Comparison of ENCODE assay signal across 31 mouse cellular contexts in the genomic region with DNA sequence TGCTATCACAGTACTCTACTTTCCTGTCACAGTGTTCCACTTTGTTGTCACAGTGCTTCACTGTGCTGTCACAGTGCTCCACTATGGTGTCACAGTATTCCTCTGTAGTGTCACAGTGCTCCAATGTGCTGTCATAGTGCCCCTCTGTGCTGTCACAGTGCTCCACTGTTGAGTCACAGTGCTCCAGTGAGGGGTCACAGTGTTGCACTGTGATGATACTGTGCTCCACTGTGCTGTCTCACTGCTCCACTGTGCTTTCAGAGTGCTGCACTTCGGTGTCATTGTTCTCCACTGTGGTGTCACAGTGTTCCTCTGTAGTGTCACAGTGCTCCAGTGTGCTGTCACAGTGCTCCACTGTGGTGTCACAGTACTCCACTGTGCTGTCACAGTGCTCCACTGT.
DNase-seq lines count a peak whose midpoint lies in the region; ATAC-seq lines count a peak whose summit lies in the region.
"Had no signal": no experiment of that assay in that cellular context is flagged by ENCODE, and none has a peak within 500 bp of the region (broad histone marks: within the 10 kb centered on the region; RNA-seq: fewer than 3 reads in every experiment).

No protein-coding gene starts in this region.

- peak; percentile 49 for DNase-seq in intestine, embryonic 14.5 days (ENCODE audit: low spot score)
- peak; percentile 6 for DNase-seq in midbrain, embryonic 10.5 days (ENCODE audit: low spot score)
- DNase-seq in ES-CJ7 (ENCODE audit: low read depth, low spot score): peak; percentile 0
- DNase-seq in limb, embryonic 10.5 days (ENCODE audit: low spot score): peak; percentile 8
- no peak for DNase-seq in spleen, adult 18-20 months
- DNase-seq: adrenal gland, adult 2 months; adrenal gland, postnatal 36 days; cerebellum, adult 18-20 months; cerebellum, postnatal 10 days; gastrocnemius, adult 2 months; gastrocnemius, postnatal 36 days; heart, postnatal 36 days; kidney, adult 8-10 months; layer of hippocampus, postnatal 36 days; liver, embryonic 13.5 days; lung, adult 2 months; lung, postnatal 10 days had no signal

- no peak overlapping the region for H3K9ac ChIP-seq in intestine, embryonic 14.5 days (ENCODE audit: low read length)
- no peak overlapping the region for H3K9ac ChIP-seq in intestine, embryonic 15.5 days
- H3K9ac ChIP-seq in midbrain, embryonic 16.5 days (ENCODE audit: low read depth, low read length): no peak overlapping the region
- H3K9ac ChIP-seq: embryonic facial prominence, embryonic 13.5 days; hindbrain, embryonic 15.5 days; limb, embryonic 12.5 days; liver, embryonic 13.5 days; midbrain, embryonic 12.5 days; neural tube, embryonic 12.5 days had no signal

- H3K27me3 ChIP-seq in intestine, embryonic 14.5 days (replicated peaks; ENCODE audit: control insufficient read depth, insufficient read depth, low read length): no peaks in the 10 kb centered on the region
- no peaks in the 10 kb centered on the region for H3K27me3 ChIP-seq in intestine, embryonic 15.5 days (replicated peaks)
- H3K27me3 ChIP-seq in midbrain, embryonic 10.5 days (ENCODE audit: low read depth, poor library complexity, severe bottlenecking): no peaks in the 10 kb centered on the region
- H3K27me3 ChIP-seq in midbrain, embryonic 16.5 days (ENCODE audit: control insufficient read depth, insufficient read depth, low read depth, low read length): no peaks in the 10 kb centered on the region
- no peaks in the 10 kb centered on the region for H3K27me3 ChIP-seq in limb, embryonic 10.5 days (ENCODE audit: low read depth, poor library complexity, severe bottlenecking)
- H3K27me3 ChIP-seq: embryonic facial prominence, embryonic 13.5 days; hindbrain, embryonic 15.5 days; limb, embryonic 12.5 days; liver, embryonic 13.5 days; midbrain, embryonic 12.5 days; neural tube, embryonic 12.5 days had no signal

- no peaks in the 10 kb centered on the region for H3K4me1 ChIP-seq in intestine, embryonic 14.5 days (replicated peaks; ENCODE audit: control insufficient read depth, insufficient read depth, low read length)
- H3K4me1 ChIP-seq in intestine, embryonic 15.5 days (replicated peaks): no peaks in the 10 kb centered on the region
- no peaks in the 10 kb centered on the region for H3K4me1 ChIP-seq in midbrain, embryonic 10.5 days
- no peaks in the 10 kb centered on the region for H3K4me1 ChIP-seq in midbrain, embryonic 16.5 days (ENCODE audit: control insufficient read depth, insufficient read depth, low read length)
- H3K4me1 ChIP-seq in limb, embryonic 10.5 days: no peaks in the 10 kb centered on the region
- H3K4me1 ChIP-seq: embryonic facial prominence, embryonic 13.5 days; forebrain, embryonic 10.5 days; hindbrain, embryonic 15.5 days; limb, embryonic 12.5 days; liver, embryonic 13.5 days; midbrain, embryonic 12.5 days; neural tube, embryonic 12.5 days had no signal

- ATAC-seq in intestine, embryonic 14.5 days (replicated peaks; ENCODE audit: low FRiP score, low TSS enrichment, low read depth): no peak
- ATAC-seq in intestine, embryonic 15.5 days: no peak
- ATAC-seq in midbrain, embryonic 16.5 days: no peak
- ATAC-seq: activated CD4-positive, CD25-positive, alpha-beta regulatory T cell, adult 4 months; forebrain, embryonic 16.5 days; inflammation-experienced regulatory T-cells, adult 6 months had no signal

- WGBS in intestine, embryonic 14.5 days: 72% methylated on average over 1 of the region's 1 CpGs
- 83% methylated on average over 1 of the region's 1 CpGs for WGBS in intestine, embryonic 15.5 days
- WGBS in midbrain, embryonic 10.5 days: 76% methylated on average over 1 of the region's 1 CpGs
- WGBS in midbrain, embryonic 16.5 days: 85% methylated on average over 1 of the region's 1 CpGs
- WGBS in limb, embryonic 10.5 days: 87% methylated on average over 1 of the region's 1 CpGs

- H3K36me3 ChIP-seq in intestine, embryonic 14.5 days (ENCODE audit: control insufficient read depth, insufficient read depth, low read length): no peaks in the 10 kb centered on the region
- H3K36me3 ChIP-seq in intestine, embryonic 15.5 days: no peaks in the 10 kb centered on the region
- H3K36me3 ChIP-seq in midbrain, embryonic 10.5 days: no peaks in the 10 kb centered on the region
- no peaks in the 10 kb centered on the region for H3K36me3 ChIP-seq in midbrain, embryonic 16.5 days (ENCODE audit: control insufficient read depth, insufficient read depth, low read length)
- H3K36me3 ChIP-seq in limb, embryonic 10.5 days: no peaks in the 10 kb centered on the region
- H3K36me3 ChIP-seq: embryonic facial prominence, embryonic 13.5 days; forebrain, embryonic 10.5 days; hindbrain, embryonic 15.5 days; limb, embryonic 12.5 days; liver, embryonic 13.5 days; midbrain, embryonic 12.5 days; neural tube, embryonic 12.5 days had no signal

- H3K4me2 ChIP-seq in intestine, embryonic 14.5 days (ENCODE audit: low read length): no peak overlapping the region
- H3K4me2 ChIP-seq in intestine, embryonic 15.5 days (replicated peaks): no peak overlapping the region
- H3K4me2 ChIP-seq in midbrain, embryonic 16.5 days (ENCODE audit: low read length): no peak overlapping the region
- H3K4me2 ChIP-seq: embryonic facial prominence, embryonic 13.5 days; hindbrain, embryonic 15.5 days; limb, embryonic 12.5 days; liver, embryonic 13.5 days; midbrain, embryonic 12.5 days; neural tube, embryonic 12.5 days had no signal

- no peak overlapping the region for H3K4me3 ChIP-seq in intestine, embryonic 14.5 days (ENCODE audit: low read depth, low read length)
- H3K4me3 ChIP-seq in intestine, embryonic 15.5 days (replicated peaks): no peak overlapping the region
- no peak overlapping the region for H3K4me3 ChIP-seq in midbrain, embryonic 10.5 days
- H3K4me3 ChIP-seq in midbrain, embryonic 16.5 days (ENCODE audit: low read depth, low read length): no peak overlapping the region
- H3K4me3 ChIP-seq in limb, embryonic 10.5 days: no peak overlapping the region
- H3K4me3 ChIP-seq: embryonic facial prominence, embryonic 13.5 days; forebrain, embryonic 10.5 days; gastrocnemius, adult 2 months; heart, adult 2 months; hindbrain, embryonic 15.5 days; limb, embryonic 12.5 days; liver, embryonic 13.5 days; midbrain, embryonic 12.5 days; neural tube, embryonic 12.5 days had no signal

- H3K27ac ChIP-seq in intestine, embryonic 14.5 days (ENCODE audit: low read depth): no peak overlapping the region
- no peak overlapping the region for H3K27ac ChIP-seq in intestine, embryonic 15.5 days
- no peak overlapping the region for H3K27ac ChIP-seq in midbrain, embryonic 10.5 days (replicated peaks)
- no peak overlapping the region for H3K27ac ChIP-seq in midbrain, embryonic 16.5 days (ENCODE audit: low read length)
- no peak overlapping the region for H3K27ac ChIP-seq in limb, embryonic 10.5 days
- H3K27ac ChIP-seq: embryonic facial prominence, embryonic 13.5 days; forebrain, embryonic 10.5 days; gastrocnemius, adult 2 months; heart, adult 2 months; hindbrain, embryonic 15.5 days; kidney, postnatal 0 days; limb, embryonic 12.5 days; liver, embryonic 13.5 days; macrophage; midbrain, embryonic 12.5 days; neural tube, embryonic 12.5 days had no signal

- no peaks in the 10 kb centered on the region for H3K9me3 ChIP-seq in intestine, embryonic 14.5 days (ENCODE audit: control insufficient read depth, low read length)
- no peaks in the 10 kb centered on the region for H3K9me3 ChIP-seq in intestine, embryonic 15.5 days
- no peaks in the 10 kb centered on the region for H3K9me3 ChIP-seq in midbrain, embryonic 10.5 days (replicated peaks)
- H3K9me3 ChIP-seq in midbrain, embryonic 16.5 days (replicated peaks; ENCODE audit: control insufficient read depth, low read length, poor library complexity, severe bottlenecking): no peaks in the 10 kb centered on the region
- no peaks in the 10 kb centered on the region for H3K9me3 ChIP-seq in limb, embryonic 10.5 days (replicated peaks)
- H3K9me3 ChIP-seq: embryonic facial prominence, embryonic 13.5 days; hindbrain, embryonic 15.5 days; limb, embryonic 12.5 days; midbrain, embryonic 12.5 days; neural tube, embryonic 12.5 days had no signal

Comparison
In these comparisons a context has a peak if more than half of its experiments do, and no peak if none do; other contexts are left out.
1. DNase-seq: peak in intestine, embryonic 14.5 days (single experiment), midbrain, embryonic 10.5 days (single experiment), ES-CJ7 (single experiment) and limb, embryonic 10.5 days (single experiment); none in spleen, adult 18-20 months (0 of 2).